Mouse (Mus musculus): ENCODE data around the gene Oxa1l. TPM values are rescaled to one million over a fixed set of nuclear protein-coding genes. Genes with fewer than 3 reads are reported as not detected.

Gene Oxa1l
- total RNA-seq (2023) = 42.0 and 46.1 TPM in 2 replicates

DNA sequence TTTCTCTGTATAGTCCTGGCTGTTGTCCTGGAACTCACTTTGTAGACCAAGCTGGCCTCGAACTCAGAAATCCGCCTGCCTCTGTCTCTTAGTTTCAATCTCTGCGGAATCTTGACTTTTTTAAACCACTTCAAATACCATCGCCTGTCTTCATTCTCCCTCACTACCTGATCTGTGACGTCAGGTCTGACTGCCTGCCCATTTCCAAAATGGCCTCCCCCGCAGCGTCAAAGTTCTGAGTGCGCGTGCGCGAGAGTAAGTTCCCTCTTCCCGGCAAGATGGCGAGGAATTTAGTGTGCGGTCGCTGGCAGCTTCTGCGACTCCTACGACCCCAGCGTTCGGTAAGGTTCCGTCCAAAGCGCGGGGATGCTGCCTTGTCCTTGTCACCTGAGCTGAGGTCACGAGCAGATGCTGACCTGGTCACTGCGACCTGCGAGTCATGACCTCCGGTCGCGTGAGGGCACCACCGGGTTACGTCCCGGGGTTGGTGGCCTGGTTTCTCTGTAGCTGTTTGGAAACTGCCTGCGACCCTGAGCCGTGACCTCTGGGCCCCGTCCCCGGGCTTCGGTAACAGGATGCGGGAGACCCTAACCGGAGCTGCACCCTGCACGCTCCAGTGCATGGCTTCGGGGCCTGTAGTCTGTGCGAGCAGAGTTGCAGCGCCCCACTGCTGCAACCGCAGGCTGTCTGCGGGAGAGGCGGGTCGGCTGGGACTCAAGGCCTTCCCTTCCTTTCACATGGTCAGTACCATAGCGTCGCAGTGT, at the start of gene Oxa1l:
Oxa1l (plus strand) TSS at position 258 of the 764 bp plus-strand sequence.

DNA sequence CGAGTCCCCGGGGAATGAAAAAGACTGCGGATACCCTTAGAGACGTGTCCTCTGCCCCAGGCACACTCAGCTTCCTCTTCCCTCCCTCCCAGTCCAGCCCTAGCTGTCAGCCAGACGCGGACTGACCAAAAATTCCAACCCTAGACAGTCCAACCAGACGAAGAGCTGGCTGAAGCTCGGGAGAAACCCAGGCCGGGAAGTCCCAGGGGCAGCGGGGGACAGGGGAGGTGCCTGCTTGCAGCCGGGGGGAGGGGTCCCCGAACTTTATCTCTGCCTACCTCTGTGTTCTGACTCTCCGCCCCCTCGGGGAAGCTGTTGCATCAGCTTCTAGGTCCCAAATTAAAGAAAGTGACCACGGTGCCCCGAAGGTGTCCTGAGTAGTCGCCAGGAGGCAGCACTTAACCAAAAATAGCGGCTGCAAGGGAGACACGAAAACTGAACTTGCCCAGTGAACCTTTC, 57.0 kb downstream of the Oxa1l start, which contains the start of gene Slc7a7:
Slc7a7 (minus strand) TSS at position 158 of the 459 bp plus-strand sequence.

Other genes starting within 250 kb of the Oxa1l start
- gene Dad1, start 106.7 kb upstream of the Oxa1l start, total RNA-seq (2023) = 41.8 and 48.6 TPM in 2 replicates
- gene Abhd4, start 106.6 kb upstream of the Oxa1l start, total RNA-seq (2023) = 13.0 and 13.2 TPM in 2 replicates
- not detected in 2 replicates for gene Olfr49, start 75.9 kb upstream of the Oxa1l start, total RNA-seq (2023)
- 13.8 and 15.6 TPM in 2 replicates for gene Slc7a7, start 56.9 kb downstream of the Oxa1l start, total RNA-seq (2023)
- 15.2 and 17.7 TPM in 2 replicates for gene Mrpl52, start 66.1 kb downstream of the Oxa1l start, total RNA-seq (2023)
- 0.47 and 1.4 TPM in 2 replicates for gene Mmp14, start 70.8 kb downstream of the Oxa1l start, total RNA-seq (2023)
- gene Lrp10, start 103.3 kb downstream of the Oxa1l start, total RNA-seq (2023) = 106 and 114 TPM in 2 replicates
- 0.25 TPM in 1 of 2 replicates, not detected in the other for gene Rem2, start 115.3 kb downstream of the Oxa1l start, total RNA-seq (2023)
- 9.2 and 9.3 TPM in 2 replicates for gene Prmt5, start 156.7 kb downstream of the Oxa1l start, total RNA-seq (2023)
- 14.4 and 22.8 TPM in 2 replicates for gene Haus4, start 193.8 kb downstream of the Oxa1l start, total RNA-seq (2023)
- gene Ajuba, start 216.7 kb downstream of the Oxa1l start, total RNA-seq (2023) = 0.25 TPM in 1 of 2 replicates, not detected in the other
- 1.2 and 4.8 TPM in 2 replicates for gene 4931414P19Rik, start 245.2 kb downstream of the Oxa1l start, total RNA-seq (2023)

Data from neutrophil, adult 65 days (primary cell).